Mouse (Mus musculus) liver, postnatal 0 days (tissue): ENCODE measurements around the gene Adcy4.
A peak's percentile ranks its signal among the peaks of the same experiment; 100 is the strongest.

ENCODE experiments used
- CTCF ChIP-seq: sonication (generic); IDR thresholded peaks from 2 replicates; pipeline ENCODE4 v1.5.1; 2016; ENCODE audit warnings: antibody characterized with exemption, low read depth
- EP300 ChIP-seq: IDR thresholded peaks from 2 replicates; pipeline ENCODE4 v1.6.1; 2016; ENCODE audit warnings: antibody characterized with exemption, low read depth, mild to moderate bottlenecking

- TF ChIP-seq CTCF (no peak), EP300 (peak; percentile 65)
Measured at GRCm38 (mm10) chr14:55724411-55724871, 59.5 kb downstream of the Adcy4 start.
